Mouse (Mus musculus) left cerebral cortex, postnatal 36 days (tissue): ENCODE results near the gene Lclat1. TPM values are rescaled to one million over a fixed set of nuclear protein-coding genes. Genes with fewer than 3 reads are reported as not detected.

Experiments used
- DNase-seq, 2 experiments: peaks; one replicate each; pipeline ENCODE4 v3.0.0; 2021 to 2022; ENCODE audit warnings: low spot score in 2 of 2, mixed read lengths in 1 of 2
- intact Hi-C: fragments of 180-260 bp; cut with DNase I; formaldehyde crosslinking; loops from one replicate; pipeline ENCODE4 v1.15.1; 2025
- total RNA-seq, 2 experiments: library from RNA; stranded (reverse); gene quantifications; 2 replicates each; pipeline ENCODE4 v1.2.3; 2021

The Lclat1 gene
- total RNA-seq, 2 experiments from 2014 or later, result 36.9 to 42.0 TPM

- intact Hi-C loops, result no loop called here
- DNase-seq, result no peak
Observed at GRCm38 (mm10) chr17:73227361-73227760, 119.6 kb downstream of the Lclat1 start.

- intact Hi-C loops, result no loop called here
Observed at GRCm38 (mm10) chr17:73229445-73230155, 121.8 kb downstream of the Lclat1 start.

GRCm38 (mm10) chr17:73230340-73230989 is 122.7 kb downstream of the Lclat1 start:
- intact Hi-C loops, result no loop called here

More at GRCm38 (mm10) chr17:73229445-73230155, 121.8 kb downstream of the Lclat1 start:
- DNase-seq, result no peak

GRCm38 (mm10) chr17:73231337-73231736 is 123.6 kb downstream of the Lclat1 start:
- no peak for DNase-seq
- intact Hi-C loops, result no loop called here

More at GRCm38 (mm10) chr17:73230340-73230989, 122.7 kb downstream of the Lclat1 start:
- no peak for DNase-seq

GRCm38 (mm10) chr17:73232593-73232992 is 124.8 kb downstream of the Lclat1 start:
- DNase-seq, result no peak
- intact Hi-C loops, result no loop called here

- intact Hi-C loops, result no loop called here
- no peak for DNase-seq
Observed at GRCm38 (mm10) chr17:73233975-73234374, 126.2 kb downstream of the Lclat1 start.

- intact Hi-C loops, result no loop called here
- no peak for DNase-seq
Observed at GRCm38 (mm10) chr17:73237178-73237853, 129.5 kb downstream of the Lclat1 start.

GRCm38 (mm10) chr17:73238501-73238900 is 130.7 kb downstream of the Lclat1 start:
- intact Hi-C loops, result no loop called here
- DNase-seq, result no peak

GRCm38 (mm10) chr17:73241085-73241848 is 133.5 kb downstream of the Lclat1 start:
- intact Hi-C loops, result no loop called here
- no peak for DNase-seq

GRCm38 (mm10) chr17:73243676-73244075 is 135.9 kb downstream of the Lclat1 start:
- DNase-seq, result no peak
- intact Hi-C loops, result no loop called here

- no peak for DNase-seq
- intact Hi-C loops, result no loop called here
Observed at GRCm38 (mm10) chr17:73244596-73244995, 136.8 kb downstream of the Lclat1 start.

GRCm38 (mm10) chr17:73245089-73245684 is 137.4 kb downstream of the Lclat1 start:
- DNase-seq, result no peak
- intact Hi-C loops, result no loop called here

- intact Hi-C loops, result no loop called here
Observed at GRCm38 (mm10) chr17:73246036-73246435, 138.3 kb downstream of the Lclat1 start.

GRCm38 (mm10) chr17:73246926-73247325 is 139.1 kb downstream of the Lclat1 start:
- intact Hi-C loops, result no loop called here
- DNase-seq, result no peak

More at GRCm38 (mm10) chr17:73246036-73246435, 138.3 kb downstream of the Lclat1 start:
- DNase-seq, result no peak

- intact Hi-C loops, result no loop called here
Observed at GRCm38 (mm10) chr17:73247758-73248157, 140.0 kb downstream of the Lclat1 start.

GRCm38 (mm10) chr17:73250488-73251141 is 142.8 kb downstream of the Lclat1 start:
- no peak for DNase-seq
- intact Hi-C loops, result no loop called here

More at GRCm38 (mm10) chr17:73247758-73248157, 140.0 kb downstream of the Lclat1 start:
- DNase-seq, result no peak

GRCm38 (mm10) chr17:73251142-73251502 is 143.3 kb downstream of the Lclat1 start:
- intact Hi-C loops, result no loop called here
- no peak for DNase-seq

GRCm38 (mm10) chr17:73251812-73252608 is 144.2 kb downstream of the Lclat1 start:
- no peak for DNase-seq
- intact Hi-C loops, result no loop called here
